Mouse (Mus musculus) gastrocnemius, postnatal 25 days (tissue): Measurements from ENCODE around the gene Fras1. TPM values are rescaled to one million over a fixed set of nuclear protein-coding genes. Genes with fewer than 3 reads are reported as not detected.

Experiments
- DNase-seq: peaks from one replicate; pipeline ENCODE4 v3.0.0; 2022
- total RNA-seq, 2 experiments: library from RNA; stranded (reverse); gene quantifications; 1 replicate in 1 of 2; 2 replicates in 1 of 2; pipeline ENCODE4 v1.2.3; 2021

Fras1 gene
- total RNA-seq, 2 experiments from 2014 or later, result 3.3 to 3.8 TPM

DNA sequence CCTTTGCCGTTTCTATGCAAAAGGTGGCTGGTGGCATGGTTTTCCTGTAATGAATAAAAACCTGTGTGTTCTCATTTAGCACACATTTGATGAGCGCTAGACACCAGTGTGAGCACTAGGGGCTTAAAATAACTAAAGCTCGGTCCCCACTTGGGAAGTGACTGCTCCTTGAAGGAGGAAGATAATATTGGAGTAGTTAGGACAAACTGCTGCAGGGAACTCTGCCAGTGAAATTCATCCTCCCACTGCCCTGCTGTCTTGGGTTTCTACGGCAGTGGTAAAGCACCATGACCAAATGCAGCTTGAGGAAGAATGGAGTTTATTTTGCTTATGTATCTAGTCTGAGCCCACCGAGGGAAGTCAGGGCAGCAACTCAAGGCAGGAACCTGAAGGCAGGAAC is 211.0 kb downstream of the Fras1 start:
- DNase-seq, result no peak

GRCm38 (mm10) chr5:96590621-96591020 is 216.9 kb downstream of the Fras1 start:
- DNase-seq, result no peak

DNA sequence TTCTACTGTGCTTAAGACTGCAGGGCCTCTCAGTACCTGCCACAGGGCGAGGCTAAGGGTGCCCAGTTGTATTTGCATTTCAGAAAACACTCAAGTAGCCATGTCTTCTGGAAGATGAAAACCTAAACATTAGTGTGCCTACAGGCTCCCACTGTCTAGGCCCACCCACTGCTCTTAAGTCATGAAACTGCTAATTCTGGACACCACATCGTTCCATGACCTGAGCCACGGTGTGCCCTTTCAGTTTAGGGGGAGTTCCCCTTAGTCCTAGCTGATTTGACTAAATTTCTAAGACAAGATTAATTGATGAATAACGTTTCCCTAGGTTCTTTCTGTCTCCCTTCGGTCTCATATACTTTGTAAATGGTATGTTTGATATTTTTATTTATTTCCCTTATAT is 222.0 kb downstream of the Fras1 start:
- no peak for DNase-seq

DNA sequence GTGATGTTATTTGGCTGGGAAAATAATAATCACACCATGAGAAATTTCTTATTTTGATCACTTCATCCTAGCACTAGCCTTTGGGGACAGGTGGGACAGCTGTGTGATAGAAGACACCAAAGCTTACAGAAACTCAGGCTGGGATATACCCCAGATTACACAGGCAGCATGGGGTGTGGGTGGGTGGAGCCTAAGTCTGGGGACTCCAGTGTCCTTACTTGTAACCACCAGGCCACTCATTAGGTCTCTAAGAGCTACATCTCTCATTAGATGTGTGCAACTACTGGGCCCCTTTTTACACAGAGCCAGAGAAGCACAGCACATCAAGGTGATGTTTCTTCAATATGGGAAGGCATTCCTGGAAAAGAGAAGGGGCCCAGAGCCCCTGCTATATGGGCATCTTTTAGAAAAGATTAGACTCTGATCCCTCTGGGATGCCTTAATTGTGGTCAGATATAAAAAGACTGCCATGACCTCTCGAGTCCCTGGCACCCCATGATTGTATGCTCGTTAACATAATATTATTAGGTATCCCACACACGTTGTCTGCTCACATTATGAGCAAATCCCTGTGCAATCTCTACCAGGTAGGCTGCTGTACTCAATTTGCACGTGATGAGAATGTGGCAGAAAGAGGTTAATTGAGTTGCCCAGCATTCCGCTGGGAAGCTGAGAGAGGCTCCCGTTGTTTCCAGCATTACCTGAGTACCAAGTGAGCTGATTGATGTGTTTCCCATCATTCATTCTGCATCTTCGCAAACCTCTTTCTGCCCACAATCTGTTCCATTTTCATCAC is 230.4 kb downstream of the Fras1 start:
- DNase-seq, result no peak

GRCm38 (mm10) chr5:96608036-96608435 is 234.3 kb downstream of the Fras1 start:
- no peak for DNase-seq

DNA sequence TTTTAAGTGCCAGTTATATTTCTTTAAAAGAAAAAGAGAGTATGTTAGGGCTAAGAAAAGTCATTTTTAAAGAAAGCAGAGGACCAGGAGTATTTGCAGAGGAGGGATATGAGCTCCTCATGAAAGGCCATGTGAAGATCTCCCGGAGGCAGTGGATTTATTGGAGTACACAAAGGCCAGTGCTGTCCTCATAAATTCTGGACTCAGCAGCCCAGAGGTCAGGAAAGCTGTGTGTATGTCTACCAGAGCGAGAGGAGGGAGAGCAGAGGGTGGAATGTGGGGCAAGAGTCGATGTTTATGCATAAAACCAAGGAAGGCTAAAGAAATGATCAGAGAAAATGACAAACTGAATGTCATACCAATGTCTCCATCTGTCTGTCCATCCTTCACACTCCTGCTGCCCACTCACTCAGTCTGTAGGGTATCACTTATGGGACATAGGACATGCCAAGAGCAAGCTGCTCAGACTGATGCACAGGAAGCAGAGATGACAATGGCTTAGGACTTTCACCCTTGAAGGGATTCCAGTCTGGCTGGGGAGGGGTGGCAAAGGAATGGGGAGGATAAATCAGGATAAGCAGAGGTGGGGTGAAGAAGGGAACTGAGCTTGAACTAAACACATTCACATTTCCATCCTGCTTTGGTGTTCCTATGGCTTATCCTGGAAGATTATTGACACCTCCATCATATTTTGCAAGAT is 235.0 kb downstream of the Fras1 start:
- no peak for DNase-seq

DNA sequence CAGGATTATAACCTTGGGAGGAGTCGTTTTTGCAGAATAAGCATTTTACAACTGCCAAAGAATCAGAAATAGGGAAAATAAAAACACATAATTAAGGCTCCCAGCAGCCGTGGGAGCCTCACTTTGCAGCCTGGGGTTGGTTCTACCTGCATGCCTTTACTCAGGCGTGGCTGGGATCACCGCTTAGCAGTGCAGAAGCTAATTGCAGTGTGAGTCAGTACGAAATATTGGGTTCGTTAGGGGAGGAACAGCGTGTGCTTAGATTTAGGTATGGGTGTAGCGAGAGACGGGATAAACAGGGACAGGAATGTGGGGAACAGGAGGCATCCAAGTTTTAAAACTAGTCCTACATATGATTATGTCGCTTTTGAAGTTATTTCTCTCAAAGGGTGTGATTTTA is 238.3 kb downstream of the Fras1 start:
- DNase-seq, result no peak

GRCm38 (mm10) chr5:96616954-96617646 is 243.3 kb downstream of the Fras1 start:
- no peak for DNase-seq

- DNase-seq, result no peak
Measured at GRCm38 (mm10) chr5:96618008-96618407, 244.3 kb downstream of the Fras1 start.

- no peak for DNase-seq
Measured at GRCm38 (mm10) chr5:96620209-96620608, 246.5 kb downstream of the Fras1 start.

GRCm38 (mm10) chr5:96620618-96621017 is 246.9 kb downstream of the Fras1 start:
- no peak for DNase-seq

DNA sequence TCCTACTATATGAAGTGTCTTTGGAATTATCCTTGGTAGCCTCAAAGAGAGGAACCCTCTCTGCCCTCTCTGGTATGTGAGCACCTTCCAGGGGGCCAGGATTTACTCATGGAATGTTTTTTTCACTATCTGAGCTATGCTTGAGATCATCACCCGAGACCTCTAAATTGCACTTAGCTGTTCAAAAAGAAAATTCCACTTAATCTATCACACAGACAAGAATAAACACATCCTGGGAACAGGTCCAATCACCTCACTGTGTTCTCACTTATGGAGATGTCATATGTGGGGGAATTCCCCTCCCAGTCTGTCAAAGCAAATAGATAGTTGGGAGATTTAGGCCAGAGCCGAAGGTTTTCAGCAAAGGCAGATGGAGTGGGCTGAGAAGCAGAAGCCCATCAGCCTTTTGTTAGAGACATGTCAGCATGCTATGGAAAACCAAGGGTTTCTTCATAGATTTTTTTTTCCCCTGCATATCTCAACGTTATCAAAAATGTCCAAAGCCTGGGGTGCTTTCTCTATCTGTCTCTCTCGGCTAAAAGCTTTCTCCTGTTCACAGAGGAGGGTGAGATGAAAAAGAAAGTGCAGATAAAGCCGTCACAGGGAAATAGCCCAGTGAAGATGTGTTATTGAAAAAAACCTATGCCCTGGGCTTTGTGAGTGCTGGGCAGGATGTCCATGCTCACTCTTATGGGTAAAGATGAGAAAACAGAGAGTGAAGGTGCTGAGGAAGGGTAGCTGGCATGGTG is 249.0 kb downstream of the Fras1 start:
- DNase-seq, result no peak

GRCm38 (mm10) chr5:96629851-96630250 is 256.1 kb downstream of the Fras1 start:
- no peak for DNase-seq

- no peak for DNase-seq
Measured at GRCm38 (mm10) chr5:96635146-96635862, 261.5 kb downstream of the Fras1 start.

DNA sequence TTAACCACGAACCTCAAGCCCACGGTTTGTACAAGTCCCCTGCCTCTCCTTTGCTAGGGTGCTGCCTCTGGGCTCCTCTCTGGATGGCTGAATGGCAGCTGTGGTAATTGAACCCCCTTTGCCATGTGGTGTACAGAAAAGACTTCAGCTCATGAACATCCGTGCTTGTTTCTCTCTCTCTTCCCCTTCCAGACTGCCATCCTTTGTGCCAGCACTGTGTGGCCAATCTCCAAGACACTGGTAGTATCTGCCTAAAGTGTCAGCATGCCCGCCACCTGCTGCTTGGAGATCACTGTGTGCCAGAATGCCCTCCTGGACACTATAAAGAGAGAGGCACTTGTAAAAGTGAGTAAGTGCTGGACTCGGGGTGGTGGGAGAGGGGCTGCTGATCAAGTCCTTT is 262.1 kb downstream of the Fras1 start:
- peak; percentile 69 for DNase-seq

- DNase-seq, result no peak
Measured at GRCm38 (mm10) chr5:96639213-96639910, 265.6 kb downstream of the Fras1 start.

- no peak for DNase-seq
Measured at GRCm38 (mm10) chr5:96641297-96641696, 267.5 kb downstream of the Fras1 start.

- no peak for DNase-seq
Measured at GRCm38 (mm10) chr5:96675676-96676075, 301.9 kb downstream of the Fras1 start.

DNA sequence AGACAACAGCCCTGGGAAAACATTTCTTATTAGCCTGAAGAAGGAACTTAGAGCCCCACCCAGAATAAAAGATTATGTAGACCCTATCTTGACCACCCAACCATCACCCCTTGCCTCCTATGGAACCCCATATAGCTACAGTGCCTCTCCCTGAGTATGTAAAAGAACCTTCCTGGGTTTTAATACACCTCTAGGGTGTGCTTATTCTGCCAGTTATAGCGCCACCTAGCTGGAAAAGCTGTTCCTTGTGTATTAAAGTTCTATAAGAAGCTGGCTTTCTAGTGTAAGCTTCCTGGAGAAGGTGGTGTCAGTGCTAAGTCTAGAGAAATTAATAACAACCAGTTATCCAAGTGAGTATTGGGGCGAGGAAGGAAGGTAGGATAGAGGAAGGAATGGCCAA is 303.7 kb downstream of the Fras1 start:
- no peak for DNase-seq

DNA sequence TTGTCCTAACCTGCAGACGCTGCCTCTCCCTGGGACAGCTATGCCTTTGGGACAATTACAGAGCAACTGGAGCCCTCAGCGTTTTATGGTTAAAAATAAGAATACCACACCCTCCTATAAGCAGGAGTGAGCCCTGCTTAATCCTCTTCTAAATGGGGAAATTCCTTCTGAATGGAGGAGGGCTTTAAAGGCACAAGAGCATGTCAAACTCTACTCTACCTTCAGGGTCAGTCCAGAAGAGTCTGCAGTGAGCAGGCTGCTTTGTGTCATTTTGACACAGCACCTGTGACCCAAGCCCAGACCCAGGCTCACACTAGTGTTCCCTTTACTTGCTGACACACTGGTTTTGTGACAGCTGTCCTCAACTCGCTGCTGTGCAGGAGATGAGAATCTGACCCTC is 307.3 kb downstream of the Fras1 start:
- DNase-seq, result no peak

- no peak for DNase-seq
Measured at GRCm38 (mm10) chr5:96682777-96683176, 309.0 kb downstream of the Fras1 start.
